Mouse (Mus musculus): ENCODE results near the gene Crybb1.

- TF ChIP-seq CTCF (conservative IDR thresholded peaks at IDR 0.05; ENCODE audit: low read length) (no peak), NANOG (IDR thresholded peaks at IDR 0.05; ENCODE audit: borderline replicate concordance, low read length) (no peak)
Observed at GRCm38 (mm10) chr5:112241849-112242248, 13.8 kb upstream of the Crybb1 start.
